Mouse (Mus musculus) embryonic fibroblast, embryonic 13.5 days (primary cell): Measurements from ENCODE around the gene Cenpj. TPM values are rescaled to one million over a fixed set of nuclear protein-coding genes. Genes with fewer than 3 reads are reported as not detected.

ENCODE experiments used
- H3K27ac ChIP-seq: 2 replicates; pipeline ENCODE4 v1.5.1; 2012; ENCODE audit warnings: low read length, control low read depth, inconsistent platforms; ENCODE audit not compliant: insufficient read depth
- H3K4me1 ChIP-seq: 2 replicates; pipeline ENCODE4 v1.6.1; 2011; ENCODE audit warnings: low read length; ENCODE audit not compliant: control insufficient read depth, insufficient read depth
- H3K4me3 ChIP-seq: 2 replicates; pipeline ENCODE4 v1.5.1; 2011; ENCODE audit warnings: mild to moderate bottlenecking, control low read depth, low read length; ENCODE audit not compliant: insufficient read depth
- CTCF ChIP-seq: IDR thresholded peaks from 2 replicates; pipeline ENCODE4 v1.5.1; 2011; ENCODE audit warnings: mild to moderate bottlenecking, control low read depth, low read length, moderate library complexity, borderline replicate concordance; ENCODE audit not compliant: insufficient read depth
- POLR2A ChIP-seq: IDR thresholded peaks from 2 replicates; pipeline ENCODE4 v1.6.1; 2011; ENCODE audit warnings: low read depth, mild to moderate bottlenecking, control low read depth, low read length, moderate library complexity
- polyA plus RNA-seq: library from polyadenylated mRNA; stranded (reverse); fragments of >200 nt; gene quantifications from 2 replicates; pipeline ENCODE4 v1.2.4, GENCODE M21; 2011; ENCODE audit warnings: low read depth; ENCODE audit not compliant: missing spikeins, insufficient read length

The Cenpj gene
- polyA plus RNA-seq: 11.7 and 12.1 TPM in 2 replicates

DNA sequence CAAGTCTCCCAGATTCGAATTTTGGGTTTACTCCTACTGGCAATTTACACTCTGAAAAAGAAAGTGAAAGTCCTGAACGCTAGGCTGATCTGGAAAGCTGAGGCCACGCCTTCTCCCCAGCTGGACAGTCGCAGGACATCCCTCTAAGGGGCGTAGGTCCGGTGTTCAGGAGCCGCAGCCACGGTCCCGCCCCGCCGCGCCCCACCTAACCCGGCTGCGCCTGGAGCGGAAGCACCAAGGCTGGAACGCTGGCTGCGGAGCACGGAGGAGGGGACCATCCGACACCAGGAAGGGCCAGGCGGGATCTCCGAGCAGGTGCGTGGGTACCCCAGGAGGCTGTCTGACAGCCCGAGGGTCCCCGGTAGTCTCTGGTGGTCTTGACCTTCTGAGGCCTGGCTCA lies at the start of gene Cenpj, which contains the start of gene Parp4:
Gene Cenpj (minus strand): TSS at position 10 of the 400 bp plus-strand sequence.
Gene Parp4 (plus strand): TSS at position 204 of the 400 bp plus-strand sequence.
- no peaks in the 10 kb centered on the region; the same call in 1 of the 2 replicates for H3K4me1 ChIP-seq
- peak; percentile 81 for TF ChIP-seq POLR2A
- TF ChIP-seq CTCF: no peak
- peak within 1 kb of the TSS; percentile 85 for H3K4me3 ChIP-seq
- H3K27ac ChIP-seq: no peak within 1 kb of the TSS

DNA sequence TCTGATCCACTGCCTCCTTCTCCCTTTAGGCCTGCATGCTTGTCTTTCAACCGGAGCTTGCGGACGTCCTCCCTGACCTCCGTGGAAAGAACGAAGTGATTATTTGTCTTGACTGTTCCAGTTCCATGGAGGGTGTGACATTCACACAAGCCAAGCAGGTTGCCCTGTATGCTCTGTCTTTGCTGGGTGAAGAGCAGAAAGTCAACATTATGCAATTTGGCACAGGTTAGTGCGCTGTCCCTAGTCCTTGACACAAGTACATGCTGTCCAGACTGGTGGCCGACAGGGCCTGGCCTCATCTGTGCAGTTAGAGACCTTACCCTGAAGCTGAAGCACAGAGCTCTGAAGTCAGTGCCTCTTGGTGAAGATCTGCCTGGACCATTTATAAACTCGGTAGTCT lies 45.2 kb upstream of the Cenpj start:
- Histone ChIP-seq H3K4me1 (no peaks in the 10 kb centered on the region), H3K4me3 (no peak overlapping the region), H3K27ac (no peak overlapping the region)
- TF ChIP-seq CTCF (no peak), POLR2A (no peak)

DNA sequence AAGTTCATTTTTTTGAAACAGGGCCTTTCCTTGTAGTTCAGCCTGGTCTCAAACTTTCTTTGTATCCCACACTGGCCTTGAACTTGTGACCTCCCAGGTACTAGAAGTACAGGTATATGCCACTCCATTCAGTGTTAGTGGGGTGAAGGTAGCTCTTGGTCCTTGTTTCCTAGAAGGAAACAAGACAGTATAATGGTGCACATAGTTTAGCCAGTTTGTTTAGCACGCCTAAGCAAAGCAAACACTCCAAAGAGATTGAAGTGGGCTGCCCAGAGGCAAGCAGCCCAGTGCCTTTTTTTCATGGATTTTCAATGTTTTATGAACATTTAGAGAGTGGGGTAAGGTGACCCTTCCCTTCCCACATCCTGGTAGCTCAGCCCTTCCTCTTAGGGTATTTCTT lies 42.2 kb upstream of the Cenpj start:
- TF ChIP-seq CTCF (no peak), POLR2A (no peak)
- no peak overlapping the region for H3K27ac ChIP-seq
- no peaks in the 10 kb centered on the region for H3K4me1 ChIP-seq
- H3K4me3 ChIP-seq: no peak overlapping the region

DNA sequence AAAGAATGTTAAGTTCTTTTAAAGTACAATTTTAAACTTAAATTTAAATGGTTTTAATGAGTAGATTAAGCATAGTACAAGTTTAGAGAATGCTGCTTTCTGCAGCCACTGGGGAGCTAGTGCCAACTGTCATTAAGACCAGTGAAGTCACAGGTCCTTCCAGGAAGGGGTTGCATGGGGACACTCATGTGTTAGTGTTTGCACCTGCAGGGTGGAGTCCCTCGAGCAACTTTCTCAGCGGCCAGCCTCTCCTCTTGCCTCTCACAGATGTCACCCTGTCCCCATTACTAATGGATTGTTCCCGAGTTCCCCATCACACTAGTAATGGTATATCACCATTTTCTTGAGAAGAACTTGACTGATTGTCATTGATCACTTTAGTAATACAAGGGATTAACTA lies 38.0 kb upstream of the Cenpj start:
- TF ChIP-seq POLR2A (no peak), CTCF (no peak)

DNA sequence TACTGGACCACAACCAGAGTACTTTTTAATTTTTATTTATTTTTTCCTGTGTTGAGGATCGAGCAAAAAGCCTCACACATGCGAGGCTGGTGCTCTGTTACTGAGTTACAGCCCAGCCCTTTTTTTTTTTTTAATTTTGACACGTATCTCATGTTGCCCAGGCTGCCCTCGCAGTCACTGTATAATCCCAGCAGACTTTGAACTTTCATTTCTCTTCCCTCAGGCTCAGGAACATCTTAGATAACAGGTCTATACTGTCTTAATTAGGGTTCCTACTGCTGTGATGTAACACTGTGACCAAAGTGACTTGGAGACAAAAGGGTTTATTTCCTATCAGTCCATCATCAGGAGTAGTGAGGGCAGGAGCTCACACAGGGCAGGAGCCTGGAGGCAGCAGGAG lies 29.9 kb upstream of the Cenpj start:
- no peak overlapping the region for H3K4me3 ChIP-seq
- H3K4me1 ChIP-seq: no peaks in the 10 kb centered on the region
- no peak for TF ChIP-seq POLR2A
- TF ChIP-seq CTCF: no peak
- no peak overlapping the region for H3K27ac ChIP-seq

More for the DNA sequence above, 38.0 kb upstream of the Cenpj start:
- no peak overlapping the region for H3K4me3 ChIP-seq
- H3K27ac ChIP-seq: no peak overlapping the region
- H3K4me1 ChIP-seq: no peaks in the 10 kb centered on the region

DNA sequence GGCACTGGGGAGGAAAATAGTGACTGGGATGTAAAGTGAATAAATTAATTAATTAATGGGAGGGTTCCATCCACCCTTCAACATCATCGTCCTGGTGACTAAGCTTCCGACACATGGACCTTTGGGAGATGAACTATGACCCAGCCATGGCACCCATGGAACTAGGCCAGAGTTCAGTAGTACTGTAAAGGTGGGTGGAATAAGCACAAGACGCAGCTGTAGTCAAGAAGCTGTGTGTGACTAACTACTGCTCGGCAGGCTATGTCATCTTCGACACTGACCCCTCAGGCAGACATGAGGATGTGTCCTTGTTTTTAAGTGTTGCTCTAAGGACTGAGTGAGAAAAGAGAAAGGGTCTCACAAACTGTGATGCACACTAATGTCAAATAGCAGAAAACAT lies 29.2 kb upstream of the Cenpj start:
- Histone ChIP-seq H3K4me3 (no peak overlapping the region), H3K27ac (no peak overlapping the region), H3K4me1 (no peaks in the 10 kb centered on the region)
- TF ChIP-seq POLR2A (no peak), CTCF (no peak)

DNA sequence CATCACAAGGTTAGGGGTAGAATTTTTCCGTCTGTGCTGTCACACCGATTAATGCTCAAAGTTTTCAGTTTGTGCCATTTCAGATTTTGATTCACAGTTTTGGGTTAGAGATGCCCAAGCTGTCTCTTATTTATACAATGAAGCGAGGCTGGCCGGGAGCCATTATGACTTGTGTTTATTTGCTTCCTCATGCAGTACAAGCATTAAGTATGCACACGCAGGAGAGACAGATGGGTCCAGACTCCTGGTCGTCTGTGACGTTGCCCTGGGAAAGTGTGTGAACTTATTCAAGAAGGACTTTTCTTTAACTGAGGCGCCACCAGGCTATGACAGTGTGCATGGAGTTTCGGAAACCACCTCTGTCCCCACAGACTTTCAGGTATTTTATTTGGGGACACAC lies 26.8 kb upstream of the Cenpj start:
- H3K4me1 ChIP-seq: no peaks in the 10 kb centered on the region
- H3K4me3 ChIP-seq: no peak overlapping the region
- H3K27ac ChIP-seq: no peak overlapping the region
- TF ChIP-seq CTCF (no peak), POLR2A (no peak)

DNA sequence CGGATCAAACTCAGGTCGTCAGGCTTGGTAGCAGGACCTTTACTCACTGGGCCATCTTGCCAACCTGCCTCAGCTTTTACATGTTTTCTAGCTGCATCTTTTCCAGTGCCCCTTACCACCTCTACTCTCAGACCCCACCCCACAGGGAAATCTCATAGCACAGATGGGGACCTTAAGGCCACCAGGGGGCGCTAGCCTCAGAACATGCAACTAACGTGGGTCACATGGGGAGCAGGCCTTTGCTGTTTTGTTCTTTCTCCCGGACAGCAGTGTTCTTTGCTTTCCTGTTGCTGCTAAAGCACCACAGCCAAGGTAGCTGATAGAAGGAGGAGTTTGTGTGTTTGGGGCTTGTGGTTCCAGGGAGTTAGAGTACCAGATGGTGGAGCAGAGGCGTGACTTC lies 23.5 kb upstream of the Cenpj start:
- H3K4me3 ChIP-seq: no peak overlapping the region
- H3K4me1 ChIP-seq: no peaks in the 10 kb centered on the region
- no peak overlapping the region for H3K27ac ChIP-seq
- TF ChIP-seq POLR2A: no peak
- TF ChIP-seq CTCF: peak; percentile 26; the same call in 1 of the 2 replicates

DNA sequence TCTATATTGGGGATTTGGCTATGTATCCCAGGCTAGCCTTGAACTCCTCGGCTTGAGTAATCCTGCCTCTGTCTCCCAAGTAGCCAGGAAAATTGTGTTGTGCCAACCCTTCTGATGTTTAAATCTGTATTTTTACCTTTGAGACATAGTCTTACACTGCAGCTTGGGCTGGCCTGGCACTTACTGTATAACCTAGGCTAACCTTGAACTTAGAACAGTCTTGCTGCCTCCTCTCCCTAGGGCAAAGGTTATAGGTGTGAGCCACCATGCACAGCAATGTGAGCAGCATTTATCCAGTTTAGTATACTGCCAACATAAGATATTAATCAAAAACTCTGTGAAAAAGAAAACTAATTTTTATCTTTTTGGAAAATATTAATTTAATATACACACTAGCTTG lies 19.6 kb upstream of the Cenpj start:
- Histone ChIP-seq H3K4me1 (no peaks in the 10 kb centered on the region), H3K27ac (no peak overlapping the region), H3K4me3 (no peak overlapping the region)
- TF ChIP-seq POLR2A (no peak), CTCF (no peak)

DNA sequence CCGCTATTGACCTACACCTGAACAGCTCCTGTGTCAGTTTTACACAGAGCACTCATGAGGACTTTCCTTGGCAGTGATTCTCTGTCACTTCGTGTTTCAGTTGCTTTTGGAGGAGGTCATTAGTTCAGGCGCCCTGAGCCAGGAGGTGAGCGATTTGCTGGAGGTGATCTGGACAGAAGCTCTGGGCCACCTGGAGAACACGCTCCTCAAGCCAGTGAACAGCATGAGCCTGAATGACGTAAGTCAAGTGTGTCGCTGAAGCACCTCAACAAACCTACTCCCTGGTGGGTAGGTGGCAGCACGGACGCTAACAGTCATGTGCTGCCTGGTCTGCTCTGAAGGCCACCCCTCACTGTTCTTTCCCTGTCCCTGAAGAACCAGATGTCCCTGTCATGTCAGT lies 17.0 kb upstream of the Cenpj start:
- Histone ChIP-seq H3K4me1 (no peaks in the 10 kb centered on the region), H3K27ac (no peak overlapping the region), H3K4me3 (no peak overlapping the region)
- TF ChIP-seq POLR2A: no peak
- TF ChIP-seq CTCF: no peak

DNA sequence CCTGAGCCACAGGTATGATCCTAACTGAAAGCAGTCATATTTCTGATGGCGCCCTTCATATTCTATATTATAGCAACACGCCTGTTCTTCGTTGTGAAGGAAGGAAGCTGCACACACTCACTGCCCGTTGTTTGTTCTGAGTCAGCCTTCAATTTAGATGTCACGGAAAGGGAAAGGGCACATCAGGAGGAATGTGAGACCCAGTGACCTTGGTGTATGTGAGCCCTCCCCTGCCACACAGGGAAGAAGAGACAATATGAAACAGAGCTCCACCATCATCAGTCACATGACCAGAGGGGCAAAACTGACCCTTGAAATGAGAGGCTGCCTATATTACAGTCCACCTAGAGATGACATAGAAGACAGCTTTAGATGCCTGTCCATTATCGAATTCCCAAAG lies 7.1 kb upstream of the Cenpj start:
- Histone ChIP-seq H3K4me3 (no peak overlapping the region), H3K27ac (no peak overlapping the region), H3K4me1 (no peaks in the 10 kb centered on the region)
- TF ChIP-seq POLR2A (no peak), CTCF (no peak)

DNA sequence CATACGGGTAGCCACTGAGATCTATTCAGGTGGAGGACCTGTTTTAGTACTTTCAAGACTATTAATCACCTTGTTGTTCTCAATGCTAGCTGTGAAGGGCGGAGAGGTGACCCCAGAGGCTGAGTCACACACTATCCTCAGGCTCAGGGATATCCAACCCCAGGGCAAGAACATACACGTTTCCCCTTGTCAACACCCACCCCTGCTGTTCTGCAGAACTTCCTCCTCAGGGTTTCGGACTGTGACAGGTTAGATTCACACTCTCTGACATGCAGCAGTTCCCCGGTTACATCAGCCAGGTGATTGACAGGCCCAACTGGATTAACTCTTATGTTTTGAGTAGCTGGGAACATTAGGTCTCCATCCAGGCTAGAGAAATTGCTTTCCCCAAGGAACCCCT lies 5.9 kb upstream of the Cenpj start:
- Histone ChIP-seq H3K27ac (no peak overlapping the region), H3K4me3 (no peak overlapping the region), H3K4me1 (no peaks in the 10 kb centered on the region)
- TF ChIP-seq CTCF (no peak), POLR2A (no peak)
